Mouse (Mus musculus) thymus, adult 2 months (tissue): ENCODE measurements around the gene Hvcn1. TPM values are rescaled to one million over a fixed set of nuclear protein-coding genes. Genes with fewer than 3 reads are reported as not detected.
"Not testable (repeated sequence)": the region's sequence is repeated elsewhere in the genome, so short reads cannot be mapped to it uniquely, and the experiment has no call there.

Experiments
- DNase-seq: peaks from one replicate; pipeline ENCODE4 v3.0.0; 2021
- H3K27ac ChIP-seq: fragments of 200-500 bp; 2 replicates; pipeline ENCODE4 v1.5.1; 2012; ENCODE audit warnings: low read length, control low read depth; ENCODE audit not compliant: control insufficient read depth, insufficient read depth
- H3K27me3 ChIP-seq: fragments of 200-500 bp; 2 replicates; pipeline ENCODE4 v1.6.1; 2012; ENCODE audit warnings: mild to moderate bottlenecking, low read length, moderate library complexity, mixed read lengths; ENCODE audit not compliant: control insufficient read depth, insufficient read depth
- H3K36me3 ChIP-seq: fragments of 200-500 bp; 2 replicates; pipeline ENCODE4 v1.6.1; 2012; ENCODE audit warnings: mild to moderate bottlenecking, low read length, moderate library complexity; ENCODE audit not compliant: control insufficient read depth, insufficient read depth
- H3K4me1 ChIP-seq: fragments of 200-500 bp; replicated peaks from 2 replicates; pipeline ENCODE4 v1.6.1; 2012; ENCODE audit warnings: low read length; ENCODE audit not compliant: control insufficient read depth, insufficient read depth
- H3K4me3 ChIP-seq: fragments of 200-500 bp; 2 replicates; pipeline ENCODE4 v1.5.1; 2012; ENCODE audit warnings: mild to moderate bottlenecking, low read length, control low read depth, moderate library complexity; ENCODE audit not compliant: control insufficient read depth, insufficient read depth
- CTCF ChIP-seq: fragments of 200-500 bp; IDR thresholded peaks from 2 replicates; pipeline ENCODE4 v1.5.1; 2012; ENCODE audit warnings: mild to moderate bottlenecking, control low read depth, low read length, moderate library complexity, borderline replicate concordance; ENCODE audit not compliant: control insufficient read depth, poor library complexity, insufficient read depth; ENCODE audit errors: extremely low read depth
- POLR2A ChIP-seq: fragments of 200-500 bp; IDR thresholded peaks from 2 replicates; pipeline ENCODE4 v1.6.1; 2012; ENCODE audit warnings: mild to moderate bottlenecking, low read length, control low read depth, moderate library complexity; ENCODE audit not compliant: control insufficient read depth, poor library complexity, insufficient read depth; ENCODE audit errors: extremely low read depth
- WGBS: fragments of 180-500 bp; shearing (Covaris S2); methylation state at CpG from one replicate; pipeline ENCODE4 v1.1.7; 2018; 5-methylcytosine and 5-hydroxymethylcytosine counted together
- polyA plus RNA-seq: library from polyadenylated mRNA; depleted of rRNA; stranded (reverse); fragments of >200 nt; gene quantifications from 2 replicates; pipeline ENCODE4 v1.2.3, GENCODE M21; 2012

Gene Hvcn1
- polyA plus RNA-seq, 1 experiment, result 43.9 TPM

GRCm38 (mm10) chr5:122212125-122212524 lies 5.5 kb downstream of the Hvcn1 start:
- peaks cover 36% of the 10 kb centered on the region for H3K4me1 ChIP-seq
- no peak for DNase-seq
- no peak overlapping the region for H3K27ac ChIP-seq
- TF ChIP-seq CTCF (no peak), POLR2A (no peak)
- no peaks in the 10 kb centered on the region for H3K27me3 ChIP-seq
- 88% methylated on average over 8 of the region's 8 CpGs for WGBS
- no peak overlapping the region for H3K4me3 ChIP-seq
- no peaks in the 10 kb centered on the region for H3K36me3 ChIP-seq

- not testable (repeated sequence) for H3K4me3 ChIP-seq, H3K27ac ChIP-seq, H3K36me3 ChIP-seq, DNase-seq, H3K27me3 ChIP-seq
- 98% methylated on average over 1 of the region's 1 CpGs for WGBS
- H3K4me1 ChIP-seq, result peaks cover 30% of the 10 kb centered on the region
Observed at GRCm38 (mm10) chr5:122212820-122213219, 6.2 kb downstream of the Hvcn1 start.

GRCm38 (mm10) chr5:122213861-122214260 lies 7.3 kb downstream of the Hvcn1 start:
- no peak for TF ChIP-seq CTCF
- no peak for TF ChIP-seq POLR2A
- Histone ChIP-seq H3K27ac (no peak overlapping the region), H3K4me1 (peaks cover 27% of the 10 kb centered on the region), H3K27me3 (no peaks in the 10 kb centered on the region), H3K4me3 (no peak overlapping the region), H3K36me3 (no peaks in the 10 kb centered on the region)
- 96% methylated on average over 6 of the region's 6 CpGs for WGBS
- no peak for DNase-seq

- H3K4me3 ChIP-seq, result no peak overlapping the region
- H3K4me1 ChIP-seq, result peaks cover 41% of the 10 kb centered on the region
- H3K27me3 ChIP-seq, result no peaks in the 10 kb centered on the region
- 96% methylated on average over 6 of the region's 6 CpGs for WGBS
- H3K27ac ChIP-seq, result no peak overlapping the region
- no peak for TF ChIP-seq CTCF
- TF ChIP-seq POLR2A, result no peak
- no peak for DNase-seq
- no peaks in the 10 kb centered on the region for H3K36me3 ChIP-seq
Observed at GRCm38 (mm10) chr5:122217636-122218035, 11.0 kb downstream of the Hvcn1 start.

- Histone ChIP-seq H3K27me3 (no peaks in the 10 kb centered on the region), H3K36me3 (no peaks in the 10 kb centered on the region), H3K4me3 (no peak overlapping the region), H3K4me1 (peaks cover 41% of the 10 kb centered on the region), H3K27ac (no peak overlapping the region)
- TF ChIP-seq CTCF (no peak), POLR2A (no peak)
- 80% methylated on average over 12 of the region's 12 CpGs for WGBS
- DNase-seq, result no peak
Observed at GRCm38 (mm10) chr5:122218109-122218905, 11.7 kb downstream of the Hvcn1 start.

- Histone ChIP-seq H3K27ac (peak overlapping the region; percentile 49; the same call in 1 of the 2 replicates), H3K4me3 (no peak overlapping the region), H3K4me1 (peaks cover 41% of the 10 kb centered on the region), H3K27me3 (no peaks in the 10 kb centered on the region), H3K36me3 (no peaks in the 10 kb centered on the region)
- 12% methylated on average over 7 of the region's 7 CpGs for WGBS
- no peak for DNase-seq
- TF ChIP-seq CTCF (no peak), POLR2A (no peak)
Observed at GRCm38 (mm10) chr5:122218928-122219327, 12.3 kb downstream of the Hvcn1 start.

GRCm38 (mm10) chr5:122219655-122220629 lies 13.3 kb downstream of the Hvcn1 start:
- 3% methylated on average over 18 of the region's 18 CpGs for WGBS
- TF ChIP-seq POLR2A, result peak; percentile 12; the same call in 1 of the 2 replicates
- no peak for TF ChIP-seq CTCF
- Histone ChIP-seq H3K27ac (peak overlapping the region; percentile 87), H3K27me3 (no peaks in the 10 kb centered on the region), H3K4me1 (peaks cover 46% of the 10 kb centered on the region), H3K4me3 (peak overlapping the region; percentile 9), H3K36me3 (no peaks in the 10 kb centered on the region)
- DNase-seq, result peak; percentile 81
